In genomic region chr19:44285554-44285953, GRCm38 (mm10) we compare ENCODE assay signal across 18 mouse cellular contexts. TPM values are rescaled to one million over a fixed set of nuclear protein-coding genes. Genes with fewer than 3 reads are reported as not detected.
DNase-seq lines count a peak whose midpoint lies in the region; ATAC-seq and TF ChIP-seq lines count a peak whose summit lies in the region.
"Had no signal": no experiment of that assay in that cellular context is flagged by ENCODE, and none has a peak within 500 bp of the region (broad histone marks: within the 10 kb centered on the region; RNA-seq: fewer than 3 reads in every experiment).

No protein-coding gene starts in this region.

- H3K4me3 ChIP-seq in kidney, adult 2 months (ENCODE audit: insufficient read depth, low read depth, low read length): no peak overlapping the region
- H3K4me3 ChIP-seq in kidney, embryonic 14.5 days (ENCODE audit: low read length): no peak overlapping the region
- H3K4me3 ChIP-seq in lung, embryonic 15.5 days: no peak overlapping the region
- no peak overlapping the region for H3K4me3 ChIP-seq in limb, embryonic 10.5 days

- WGBS in kidney, adult 2 months: 79% methylated on average over 8 of the region's 8 CpGs
- 89% methylated on average over 8 of the region's 8 CpGs for WGBS in kidney, embryonic 14.5 days
- 90% methylated on average over 8 of the region's 8 CpGs for WGBS in lung, embryonic 15.5 days
- 95% methylated on average over 8 of the region's 8 CpGs for WGBS in limb, embryonic 10.5 days

- H3K27ac ChIP-seq in kidney, adult 2 months (ENCODE audit: insufficient read depth, low read depth, low read length): no peak overlapping the region
- H3K27ac ChIP-seq in kidney, embryonic 14.5 days (ENCODE audit: low read depth, low read length): no peak overlapping the region
- H3K27ac ChIP-seq in lung, embryonic 15.5 days: peak overlapping the region; percentile 98
- H3K27ac ChIP-seq in limb, embryonic 10.5 days: peak overlapping the region; percentile 94; the same call in 1 of the 2 replicates

- no peaks in the 10 kb centered on the region for H3K36me3 ChIP-seq in kidney, adult 2 months (ENCODE audit: control insufficient read depth, insufficient read depth, low read length)
- H3K36me3 ChIP-seq in kidney, embryonic 14.5 days (ENCODE audit: control insufficient read depth, insufficient read depth, low read length): no peaks in the 10 kb centered on the region
- no peaks in the 10 kb centered on the region for H3K36me3 ChIP-seq in lung, embryonic 15.5 days
- no peaks in the 10 kb centered on the region for H3K36me3 ChIP-seq in limb, embryonic 10.5 days
- H3K36me3 ChIP-seq: limb, embryonic 12.5 days; midbrain, embryonic 13.5 days had no signal

- no peaks in the 10 kb centered on the region for H3K9me3 ChIP-seq in kidney, embryonic 14.5 days (ENCODE audit: control insufficient read depth, low read length)
- no peaks in the 10 kb centered on the region for H3K9me3 ChIP-seq in lung, embryonic 15.5 days
- no peaks in the 10 kb centered on the region for H3K9me3 ChIP-seq in limb, embryonic 10.5 days (replicated peaks)
- H3K9me3 ChIP-seq: limb, embryonic 12.5 days; midbrain, embryonic 13.5 days had no signal

- ATAC-seq in kidney, embryonic 14.5 days (ENCODE audit: low FRiP score, low TSS enrichment): no peak
- no peak for ATAC-seq in lung, embryonic 15.5 days (ENCODE audit: borderline replicate concordance, extremely low read depth, low FRiP score, low TSS enrichment)
- ATAC-seq: inflammation-experienced regulatory T-cells, adult 6 months; midbrain, embryonic 13.5 days had no signal

- H3K4me1 ChIP-seq in kidney, adult 2 months (ENCODE audit: control insufficient read depth, insufficient read depth, low read length): peaks cover 13% of the 10 kb centered on the region; the same call in 1 of the 2 replicates
- H3K4me1 ChIP-seq in kidney, embryonic 14.5 days (ENCODE audit: control insufficient read depth, insufficient read depth, low read length): peaks cover 38% of the 10 kb centered on the region
- H3K4me1 ChIP-seq in lung, embryonic 15.5 days: peaks cover 82% of the 10 kb centered on the region
- peaks cover 60% of the 10 kb centered on the region for H3K4me1 ChIP-seq in limb, embryonic 10.5 days

- no peak for TF ChIP-seq CTCF in kidney, adult 2 months (conservative IDR thresholded peaks at IDR 0.05; ENCODE audit: insufficient read depth, insufficient read length, low read depth, low read length)

- H3K27me3 ChIP-seq in kidney, adult 2 months (replicated peaks; ENCODE audit: control insufficient read depth, insufficient read depth, low read length): no peaks in the 10 kb centered on the region
- H3K27me3 ChIP-seq in kidney, embryonic 14.5 days (ENCODE audit: control insufficient read depth, insufficient read depth, low read length): no peaks in the 10 kb centered on the region
- no peaks in the 10 kb centered on the region for H3K27me3 ChIP-seq in lung, embryonic 15.5 days
- no peaks in the 10 kb centered on the region for H3K27me3 ChIP-seq in limb, embryonic 10.5 days (ENCODE audit: low read depth, poor library complexity, severe bottlenecking)
- H3K27me3 ChIP-seq: limb, embryonic 12.5 days; midbrain, embryonic 13.5 days had no signal

- TF ChIP-seq POLR2A in kidney, adult 2 months (IDR thresholded peaks at IDR 0.05; ENCODE audit: low read depth, low read length): no peak

- peak; percentile 36 for DNase-seq in kidney, adult 2 months
- DNase-seq in lung, postnatal 10 days: no peak
- peak; percentile 39 for DNase-seq in Muller cell, postnatal 12 days (ENCODE audit: inconsistent ontology term)
- no peak for DNase-seq in limb, embryonic 10.5 days (ENCODE audit: low spot score)
- DNase-seq in testis, postnatal 10 days (ENCODE audit: low spot score): no peak
- DNase-seq: adrenal gland, postnatal 14 days; kidney, adult 18-20 months; kidney, postnatal 25 days; layer of hippocampus, postnatal 36 days; thymus, adult 2 months; thymus, postnatal 4 days had no signal

- no peak overlapping the region for H3K9ac ChIP-seq in kidney, embryonic 14.5 days (ENCODE audit: low read depth, low read length)
- no peak overlapping the region for H3K9ac ChIP-seq in lung, embryonic 15.5 days

- H3K4me2 ChIP-seq in kidney, embryonic 14.5 days (replicated peaks; ENCODE audit: low read depth, low read length): no peak overlapping the region
- H3K4me2 ChIP-seq in lung, embryonic 15.5 days: no peak overlapping the region

RNA-seq across cellular contexts. Expression of gene Scd2, which starts 7.9 kb away (rescaled TPM):
- 61.3 and 63.9 TPM in 2 replicates for polyA plus RNA-seq in kidney, adult 2 months (2012; rRNA removed)
- 103 and 205 TPM in 2 replicates for polyA plus RNA-seq in kidney, embryonic 14.5 days (2014; fragmentation: Nextera tagmentation; extraction: Ambion mirVana)
- 210 and 224 TPM in 2 replicates for polyA plus RNA-seq in lung, embryonic 15.5 days (2015; fragmentation: Nextera tagmentation; extraction: Ambion mirVana)
- 324 and 335 TPM in 2 replicates for polyA plus RNA-seq in limb, embryonic 10.5 days (2016; fragmentation: Nextera tagmentation; extraction: Ambion mirVana)

RNA-seq across cellular contexts. Expression of gene Scd4, which starts 47.3 kb away (rescaled TPM):
- polyA plus RNA-seq in kidney, adult 2 months (2012; rRNA removed): 0.23 and 0.26 TPM in 2 replicates
- polyA plus RNA-seq in kidney, embryonic 14.5 days (2014; fragmentation: Nextera tagmentation; extraction: Ambion mirVana): 0.11 TPM in 1 of 2 replicates, not detected in the other
- 0.15 and 0.35 TPM in 2 replicates for polyA plus RNA-seq in lung, embryonic 15.5 days (2015; fragmentation: Nextera tagmentation; extraction: Ambion mirVana)
- 0.08 and 0.11 TPM in 2 replicates for polyA plus RNA-seq in limb, embryonic 10.5 days (2016; fragmentation: Nextera tagmentation; extraction: Ambion mirVana)
- polyA plus RNA-seq: forebrain, embryonic 11.5 days; neural tube, embryonic 11.5 days had no signal

Comparison
In these comparisons a context has a peak if more than half of its experiments do, and no peak if none do; other contexts are left out.
1. DNase-seq: peak in kidney, adult 2 months (single experiment) and Muller cell, postnatal 12 days (single experiment); none in lung, postnatal 10 days (single experiment), limb, embryonic 10.5 days (single experiment) and testis, postnatal 10 days (single experiment).
2. H3K27ac ChIP-seq: peak in lung, embryonic 15.5 days (single experiment) and limb, embryonic 10.5 days (single experiment); none in kidney, adult 2 months (single experiment) and kidney, embryonic 14.5 days (single experiment).